9 mouse cellular contexts compared by ENCODE assay signal in the genomic region with DNA sequence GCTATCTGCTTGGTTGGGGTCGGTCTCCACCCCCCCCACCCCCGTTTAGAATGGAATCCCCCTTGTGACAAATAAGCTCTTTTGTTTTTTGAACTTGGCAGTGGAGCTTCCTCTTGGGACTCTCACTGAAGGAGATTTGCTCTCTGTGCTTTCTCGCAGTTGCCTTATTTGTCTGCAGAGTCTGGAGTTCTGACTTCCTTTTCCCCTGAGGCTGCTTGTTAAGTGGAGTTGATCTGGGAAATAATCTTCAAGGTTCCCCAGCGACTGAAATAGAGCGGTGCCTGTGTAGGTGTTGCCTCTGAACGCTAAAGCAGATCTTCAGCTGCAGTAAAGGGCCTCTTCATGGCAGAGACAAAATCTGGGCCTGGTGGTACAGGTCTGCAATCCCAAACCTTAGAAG. TPM values are rescaled to one million over a fixed set of nuclear protein-coding genes. Genes with fewer than 3 reads are reported as not detected.
DNase-seq lines count a peak whose midpoint lies in the region; ATAC-seq lines count a peak whose summit lies in the region.
"Had no signal": no experiment of that assay in that cellular context is flagged by ENCODE, and none has a peak within 500 bp of the region (broad histone marks: within the 10 kb centered on the region; RNA-seq: fewer than 3 reads in every experiment).

No protein-coding gene starts in this region.

- no peak overlapping the region for H3K9ac ChIP-seq in midbrain, embryonic 12.5 days (replicated peaks)
- H3K9ac ChIP-seq in midbrain, embryonic 11.5 days (ENCODE audit: low read length) = no peak overlapping the region
- no peak overlapping the region for H3K9ac ChIP-seq in embryonic facial prominence, embryonic 14.5 days (ENCODE audit: low read depth, low read length)
- H3K9ac ChIP-seq in hindbrain, embryonic 14.5 days = no peak overlapping the region

- H3K4me2 ChIP-seq in midbrain, embryonic 12.5 days (replicated peaks) = no peak overlapping the region
- H3K4me2 ChIP-seq in midbrain, embryonic 11.5 days = no peak overlapping the region
- H3K4me2 ChIP-seq in embryonic facial prominence, embryonic 14.5 days (ENCODE audit: low read depth, low read length) = no peak overlapping the region
- no peak overlapping the region for H3K4me2 ChIP-seq in hindbrain, embryonic 14.5 days (replicated peaks)

- peak overlapping the region; percentile 21; the same call in 1 of the 2 replicates for H3K27ac ChIP-seq in midbrain, embryonic 12.5 days (replicated peaks)
- no peak overlapping the region; the same call in 1 of the 2 replicates for H3K27ac ChIP-seq in midbrain, embryonic 11.5 days (ENCODE audit: low read depth, low read length)
- H3K27ac ChIP-seq in embryonic facial prominence, embryonic 14.5 days (replicated peaks; ENCODE audit: low read depth, low read length) = peak overlapping the region; percentile 22
- H3K27ac ChIP-seq in hindbrain, embryonic 14.5 days = peak overlapping the region; percentile 44; the same call in 1 of the 2 replicates

- no peak for DNase-seq in midbrain, embryonic 11.5 days (ENCODE audit: low spot score, missing footprints)
- peak; percentile 89 for DNase-seq in embryonic facial prominence, embryonic 14.5 days (ENCODE audit: low spot score)
- DNase-seq in hindbrain, embryonic 14.5 days (ENCODE audit: low spot score) = peak; percentile 50
- DNase-seq in skeletal muscle tissue, adult 2 months (ENCODE audit: low read depth, low spot score) = peak; percentile 44
- no peak for DNase-seq in gastrocnemius, postnatal 25 days
- DNase-seq in adrenal gland, postnatal 4 days (ENCODE audit: low spot score in 2 of 2) = no peak
- DNase-seq: cerebellum, adult 9-10 months had no signal

- H3K27me3 ChIP-seq in midbrain, embryonic 12.5 days = no peaks in the 10 kb centered on the region
- no peaks in the 10 kb centered on the region for H3K27me3 ChIP-seq in midbrain, embryonic 11.5 days (ENCODE audit: control insufficient read depth, insufficient read depth, low read length)
- no peaks in the 10 kb centered on the region for H3K27me3 ChIP-seq in embryonic facial prominence, embryonic 14.5 days (replicated peaks; ENCODE audit: control insufficient read depth, insufficient read depth, low read length)
- no peaks in the 10 kb centered on the region for H3K27me3 ChIP-seq in hindbrain, embryonic 14.5 days (ENCODE audit: control insufficient read depth, insufficient read depth, low read length)

- H3K4me1 ChIP-seq in midbrain, embryonic 12.5 days = peaks cover 32% of the 10 kb centered on the region
- peaks cover 11% of the 10 kb centered on the region for H3K4me1 ChIP-seq in midbrain, embryonic 11.5 days (ENCODE audit: control insufficient read depth, insufficient read depth, low read length)
- H3K4me1 ChIP-seq in embryonic facial prominence, embryonic 14.5 days (ENCODE audit: control insufficient read depth, insufficient read depth, low read length) = peaks cover 40% of the 10 kb centered on the region
- peaks cover 34% of the 10 kb centered on the region for H3K4me1 ChIP-seq in hindbrain, embryonic 14.5 days (replicated peaks; ENCODE audit: control insufficient read depth, insufficient read depth, low read length)

- WGBS in midbrain, embryonic 12.5 days = 26% methylated on average over 6 of the region's 6 CpGs
- 32% methylated on average over 6 of the region's 6 CpGs for WGBS in midbrain, embryonic 11.5 days
- WGBS in embryonic facial prominence, embryonic 14.5 days = 9% methylated on average over 6 of the region's 6 CpGs
- 15% methylated on average over 6 of the region's 6 CpGs for WGBS in hindbrain, embryonic 14.5 days

- H3K36me3 ChIP-seq in midbrain, embryonic 12.5 days = no peaks in the 10 kb centered on the region
- H3K36me3 ChIP-seq in midbrain, embryonic 11.5 days (ENCODE audit: control insufficient read depth, insufficient read depth, low read length) = no peaks in the 10 kb centered on the region
- H3K36me3 ChIP-seq in embryonic facial prominence, embryonic 14.5 days (ENCODE audit: control insufficient read depth, insufficient read depth, low read length) = no peaks in the 10 kb centered on the region
- no peaks in the 10 kb centered on the region for H3K36me3 ChIP-seq in hindbrain, embryonic 14.5 days (replicated peaks; ENCODE audit: control insufficient read depth, insufficient read depth)

- no peaks in the 10 kb centered on the region for H3K9me3 ChIP-seq in midbrain, embryonic 12.5 days
- H3K9me3 ChIP-seq in midbrain, embryonic 11.5 days (ENCODE audit: control insufficient read depth, low read length) = no peaks in the 10 kb centered on the region
- no peaks in the 10 kb centered on the region for H3K9me3 ChIP-seq in embryonic facial prominence, embryonic 14.5 days (ENCODE audit: control insufficient read depth, low read length)
- no peaks in the 10 kb centered on the region for H3K9me3 ChIP-seq in hindbrain, embryonic 14.5 days (ENCODE audit: control insufficient read depth, low read length)

- no peak overlapping the region for H3K4me3 ChIP-seq in midbrain, embryonic 12.5 days
- no peak overlapping the region for H3K4me3 ChIP-seq in midbrain, embryonic 11.5 days (ENCODE audit: low read depth, low read length)
- H3K4me3 ChIP-seq in embryonic facial prominence, embryonic 14.5 days (ENCODE audit: low read depth, low read length) = no peak overlapping the region
- H3K4me3 ChIP-seq in hindbrain, embryonic 14.5 days (replicated peaks; ENCODE audit: low read length) = no peak overlapping the region

- ATAC-seq in midbrain, embryonic 12.5 days (ENCODE audit: low FRiP score, low read depth) = no peak
- ATAC-seq in midbrain, embryonic 11.5 days (ENCODE audit: low FRiP score) = no peak
- ATAC-seq in embryonic facial prominence, embryonic 14.5 days (ENCODE audit: low read depth) = peak; percentile 38; the same call in 1 of the 2 replicates
- ATAC-seq in hindbrain, embryonic 14.5 days (ENCODE audit: low FRiP score) = no peak
- ATAC-seq in megakaryocyte-erythroid progenitor cell, adult 5-6 weeks (replicated peaks; ENCODE audit: low FRiP score, low TSS enrichment, poor library complexity, severe bottlenecking) = no peak

RNA-seq across cellular contexts. Expression of gene Reep3, which starts 18.4 kb away (rescaled TPM):
- 46.0 and 48.4 TPM in 2 replicates for polyA plus RNA-seq in midbrain, embryonic 12.5 days (2016; fragmentation: Nextera tagmentation; extraction: Ambion mirVana)
- 37.5 and 38.9 TPM in 2 replicates for polyA plus RNA-seq in midbrain, embryonic 11.5 days (2014; fragmentation: Nextera tagmentation; extraction: Ambion mirVana)
- 39.6 and 40.0 TPM in 2 replicates for polyA plus RNA-seq in embryonic facial prominence, embryonic 14.5 days (2014; fragmentation: Nextera tagmentation; extraction: Ambion mirVana)
- 32.4 and 32.8 TPM in 2 replicates for polyA plus RNA-seq in hindbrain, embryonic 14.5 days (2014; fragmentation: Nextera tagmentation; extraction: Ambion mirVana)
- total RNA-seq in gastrocnemius, postnatal 25 days (2021) = 10 to 100 TPM; 10.3 to 12.6 TPM
- 10 to 100 TPM; 46.2 to 47.0 TPM for total RNA-seq in adrenal gland, postnatal 4 days (2021)
- total RNA-seq in megakaryocyte-erythroid progenitor cell, adult 5-6 weeks (2014; fragmentation: Nextera tagmentation) = 6.8 and 9.1 TPM in 2 replicates
- 3.6 and 6.3 TPM in 2 replicates for total RNA-seq in megakaryocyte-erythroid progenitor cell, adult 5-6 weeks (2017)

RNA-seq across cellular contexts. Expression of gene Jmjd1c, which starts 19.2 kb away (rescaled TPM):
- 54.2 and 56.5 TPM in 2 replicates for polyA plus RNA-seq in midbrain, embryonic 12.5 days (2016; fragmentation: Nextera tagmentation; extraction: Ambion mirVana)
- polyA plus RNA-seq in midbrain, embryonic 11.5 days (2014; fragmentation: Nextera tagmentation; extraction: Ambion mirVana) = 46.9 and 49.0 TPM in 2 replicates
- polyA plus RNA-seq in embryonic facial prominence, embryonic 14.5 days (2014; fragmentation: Nextera tagmentation; extraction: Ambion mirVana) = 44.0 and 44.4 TPM in 2 replicates
- polyA plus RNA-seq in hindbrain, embryonic 14.5 days (2014; fragmentation: Nextera tagmentation; extraction: Ambion mirVana) = 41.7 and 59.5 TPM in 2 replicates
- total RNA-seq in gastrocnemius, postnatal 25 days (2021) = 10 to 100 TPM; 18.1 to 23.6 TPM
- total RNA-seq in adrenal gland, postnatal 4 days (2021) = 10 to 100 TPM; 78.5 to 82.9 TPM
- total RNA-seq in megakaryocyte-erythroid progenitor cell, adult 5-6 weeks (2014; fragmentation: Nextera tagmentation) = 163 and 165 TPM in 2 replicates
- total RNA-seq in megakaryocyte-erythroid progenitor cell, adult 5-6 weeks (2017) = 109 and 163 TPM in 2 replicates

Comparison
In these comparisons a context has a peak if more than half of its experiments do, and no peak if none do; other contexts are left out.
1. DNase-seq: peak in embryonic facial prominence, embryonic 14.5 days (single experiment), hindbrain, embryonic 14.5 days (single experiment) and skeletal muscle tissue, adult 2 months (single experiment); none in midbrain, embryonic 11.5 days (single experiment), gastrocnemius, postnatal 25 days (single experiment) and adrenal gland, postnatal 4 days (0 of 2).